Mouse (Mus musculus): ENCODE data around the gene Abhd16a.

Gene Abhd16a

GRCm38 (mm10) chr17:35147922-35148639 lies 59.0 kb downstream of the Abhd16a start:
- DNase-seq (ENCODE audit: low spot score): peak; percentile 81

GRCm38 (mm10) chr17:35152121-35152520 lies 63.1 kb downstream of the Abhd16a start:
- DNase-seq (ENCODE audit: low spot score): no peak
